Mouse (Mus musculus): ENCODE results near the gene Ank2.

DNA sequence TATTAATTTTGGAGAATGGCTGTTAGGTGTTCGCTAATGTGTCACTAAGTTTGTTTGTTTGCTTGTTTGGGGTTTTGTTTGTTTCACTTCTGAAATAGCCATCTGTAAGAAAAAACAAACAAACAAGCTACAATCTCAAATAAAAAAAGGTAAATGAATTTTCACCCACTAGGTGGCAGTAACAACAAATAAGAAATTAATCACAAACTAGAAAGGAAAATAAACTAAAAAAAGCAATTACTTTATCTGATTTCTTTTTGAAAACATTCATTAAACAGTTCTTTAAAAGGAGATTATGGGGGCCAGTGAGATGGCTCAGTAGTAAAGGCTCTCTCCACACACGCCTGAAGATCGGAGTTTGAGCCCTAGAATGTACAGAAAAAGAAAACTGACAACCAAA is 189.1 kb downstream of the Ank2 start:
- no peak for TF ChIP-seq GATA1 (IDR thresholded peaks at IDR 0.05; ENCODE audit: low read length)
- no peak for TF ChIP-seq TAL1 (IDR thresholded peaks at IDR 0.05; ENCODE audit: low read length)
